Mouse (Mus musculus): ENCODE measurements around the gene Rab11fip5.

Rab11fip5 gene

GRCm38 (mm10) chr6:85373951-85374733 lies at the start of gene Rab11fip5:
Rab11fip5 (minus strand) TSS chr6:85374634.
- DNase-seq (ENCODE audit: low read depth, low spot score): peak; percentile 59

GRCm38 (mm10) chr6:85423836-85424379 lies 49.5 kb upstream of the Rab11fip5 start, which contains the start of gene Noto:
Noto (plus strand) TSS chr6:85423886.
- no peak for DNase-seq (ENCODE audit: low read depth, low spot score)

- no peak for DNase-seq (ENCODE audit: low read depth, low spot score)
Observed at GRCm38 (mm10) chr6:85419150-85419549, 44.7 kb upstream of the Rab11fip5 start.

GRCm38 (mm10) chr6:85415829-85416228 lies 41.4 kb upstream of the Rab11fip5 start:
- no peak for DNase-seq (ENCODE audit: low read depth, low spot score)

GRCm38 (mm10) chr6:85410771-85411273 lies 36.4 kb upstream of the Rab11fip5 start:
- peak; percentile 76 for DNase-seq (ENCODE audit: low read depth, low spot score)

GRCm38 (mm10) chr6:85409003-85409402 lies 34.6 kb upstream of the Rab11fip5 start:
- DNase-seq (ENCODE audit: low read depth, low spot score): no peak

- no peak for DNase-seq (ENCODE audit: low read depth, low spot score)
Observed at GRCm38 (mm10) chr6:85403039-85403438, 28.6 kb upstream of the Rab11fip5 start.

- DNase-seq (ENCODE audit: low read depth, low spot score): no peak
Observed at GRCm38 (mm10) chr6:85402613-85403012, 28.2 kb upstream of the Rab11fip5 start.

- DNase-seq (ENCODE audit: low read depth, low spot score): no peak
Observed at GRCm38 (mm10) chr6:85399715-85400114, 25.3 kb upstream of the Rab11fip5 start.

GRCm38 (mm10) chr6:85397165-85397564 lies 22.7 kb upstream of the Rab11fip5 start:
- DNase-seq (ENCODE audit: low read depth, low spot score): peak; percentile 56

- no peak for DNase-seq (ENCODE audit: low read depth, low spot score)
Observed at GRCm38 (mm10) chr6:85395360-85395759, 20.9 kb upstream of the Rab11fip5 start.

GRCm38 (mm10) chr6:85391803-85392202 lies 17.4 kb upstream of the Rab11fip5 start:
- peak; percentile 72 for DNase-seq (ENCODE audit: low read depth, low spot score)

- no peak for DNase-seq (ENCODE audit: low read depth, low spot score)
Observed at GRCm38 (mm10) chr6:85388608-85389007, 14.2 kb upstream of the Rab11fip5 start.

- DNase-seq (ENCODE audit: low read depth, low spot score): no peak
Observed at GRCm38 (mm10) chr6:85382791-85383190, 8.4 kb upstream of the Rab11fip5 start.

- DNase-seq (ENCODE audit: low read depth, low spot score): no peak
Observed at GRCm38 (mm10) chr6:85381648-85382020, 7.2 kb upstream of the Rab11fip5 start.

- DNase-seq (ENCODE audit: low read depth, low spot score): no peak
Observed at GRCm38 (mm10) chr6:85380901-85381647, 6.6 kb upstream of the Rab11fip5 start.

- peak; percentile 89 for DNase-seq (ENCODE audit: low read depth, low spot score)
Observed at GRCm38 (mm10) chr6:85380201-85380900, 5.9 kb upstream of the Rab11fip5 start.

GRCm38 (mm10) chr6:85378629-85379028 lies 4.2 kb upstream of the Rab11fip5 start:
- DNase-seq (ENCODE audit: low read depth, low spot score): no peak

- no peak for DNase-seq (ENCODE audit: low read depth, low spot score)
Observed at GRCm38 (mm10) chr6:85377876-85378275, 3.4 kb upstream of the Rab11fip5 start.

- DNase-seq (ENCODE audit: low read depth, low spot score): no peak
Observed at GRCm38 (mm10) chr6:85377066-85377734, 2.8 kb upstream of the Rab11fip5 start.

GRCm38 (mm10) chr6:85374734-85375114 lies 290 bp upstream of the Rab11fip5 start:
- DNase-seq (ENCODE audit: low read depth, low spot score): peak; percentile 98
